Mouse (Mus musculus): Measurements from ENCODE around the gene Synpo2. TPM values are rescaled to one million over a fixed set of nuclear protein-coding genes. Genes with fewer than 3 reads are reported as not detected.
"Not testable (repeated sequence)": the region's sequence is repeated elsewhere in the genome, so short reads cannot be mapped to it uniquely, and the experiment has no call there.

Gene Synpo2
- total RNA-seq, 2 experiments from 2014 or later, result 2.3 to 3.6 TPM

DNA sequence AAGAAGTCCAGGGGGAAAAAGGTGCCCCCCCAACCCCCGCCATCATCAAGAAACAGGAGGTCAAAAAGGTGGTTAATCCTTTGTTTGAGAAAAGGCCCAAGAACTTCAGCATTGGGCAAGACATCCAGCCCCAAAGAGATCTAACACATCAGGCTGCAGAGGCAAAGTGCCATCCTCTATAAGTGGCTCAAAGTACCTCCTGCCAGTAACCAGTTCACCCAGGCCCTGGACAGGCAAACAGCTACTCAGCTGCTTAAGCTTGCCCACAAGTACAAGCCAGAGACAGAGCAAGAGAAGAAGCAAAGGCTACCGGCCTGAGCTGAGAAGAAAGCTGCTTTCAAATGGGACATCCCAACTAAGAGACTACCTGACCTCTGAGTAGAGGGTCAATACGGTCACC, 93.7 kb downstream of the Synpo2 start:
- no peak for ATAC-seq (replicated peaks; ENCODE audit: low FRiP score, low TSS enrichment, poor library complexity, severe bottlenecking)

DNA sequence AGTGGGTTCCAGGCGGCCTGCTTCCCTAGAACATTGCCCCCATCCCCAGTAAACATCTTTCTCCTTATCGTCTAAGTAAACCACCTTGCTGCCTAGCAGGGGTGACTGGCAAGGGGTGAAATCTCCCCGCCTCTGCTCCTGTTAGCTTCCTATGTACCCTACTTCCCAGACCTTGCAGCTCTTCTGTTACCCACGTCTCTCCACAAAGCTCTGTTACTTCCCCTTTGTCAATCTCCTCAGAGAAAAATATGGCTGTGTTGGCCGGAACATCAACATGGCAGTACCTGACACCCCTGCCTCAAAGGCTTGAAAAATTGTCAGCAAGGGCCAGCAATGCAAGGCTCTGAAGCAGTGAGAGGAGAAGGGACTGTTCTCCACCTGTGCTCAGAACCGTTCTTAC, 94.9 kb downstream of the Synpo2 start:
- ATAC-seq (replicated peaks; ENCODE audit: low FRiP score, low TSS enrichment, poor library complexity, severe bottlenecking), result no peak

DNA sequence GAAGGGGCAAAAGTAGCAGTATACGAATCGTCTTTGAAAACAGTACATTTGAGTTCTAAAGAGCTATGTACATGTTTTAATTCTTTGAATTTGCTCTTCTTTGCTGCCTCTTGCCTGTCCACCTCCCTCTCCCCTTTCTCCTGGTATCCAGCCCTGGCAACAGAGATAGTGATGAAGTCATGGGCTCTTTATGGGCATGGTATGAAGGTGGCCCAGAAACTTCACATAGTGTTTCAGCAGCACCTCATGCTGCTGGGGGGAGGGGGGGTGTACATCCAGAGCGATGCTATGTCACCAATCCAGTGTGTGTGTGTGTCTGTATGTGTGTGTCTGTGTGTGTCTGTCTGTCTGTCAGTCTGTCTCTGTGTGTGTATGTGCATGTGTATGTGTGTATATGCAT, 95.8 kb downstream of the Synpo2 start:
- no peak for ATAC-seq (replicated peaks; ENCODE audit: low FRiP score, low TSS enrichment, poor library complexity, severe bottlenecking)

DNA sequence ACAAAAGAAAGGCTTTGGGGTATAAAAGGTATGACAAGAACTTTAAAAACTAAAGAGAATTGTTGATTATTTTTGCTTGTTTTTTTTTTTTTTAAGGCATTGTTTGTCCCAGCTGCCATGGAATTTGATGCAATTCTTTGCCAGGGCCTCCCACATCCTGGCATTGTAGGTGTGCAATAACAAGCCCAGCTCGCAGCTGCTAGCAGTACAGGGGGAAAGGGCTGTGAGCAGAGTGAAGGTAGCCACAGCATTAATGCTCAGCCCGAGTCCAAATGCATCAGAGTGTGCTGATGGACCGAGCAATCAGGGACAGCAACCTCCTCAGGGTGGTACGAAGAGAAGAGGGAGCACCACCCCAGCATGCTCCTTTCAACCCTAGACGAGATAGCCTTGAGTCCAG, 96.3 kb downstream of the Synpo2 start:
- ATAC-seq (replicated peaks; ENCODE audit: low FRiP score, low TSS enrichment, poor library complexity, severe bottlenecking), result no peak

DNA sequence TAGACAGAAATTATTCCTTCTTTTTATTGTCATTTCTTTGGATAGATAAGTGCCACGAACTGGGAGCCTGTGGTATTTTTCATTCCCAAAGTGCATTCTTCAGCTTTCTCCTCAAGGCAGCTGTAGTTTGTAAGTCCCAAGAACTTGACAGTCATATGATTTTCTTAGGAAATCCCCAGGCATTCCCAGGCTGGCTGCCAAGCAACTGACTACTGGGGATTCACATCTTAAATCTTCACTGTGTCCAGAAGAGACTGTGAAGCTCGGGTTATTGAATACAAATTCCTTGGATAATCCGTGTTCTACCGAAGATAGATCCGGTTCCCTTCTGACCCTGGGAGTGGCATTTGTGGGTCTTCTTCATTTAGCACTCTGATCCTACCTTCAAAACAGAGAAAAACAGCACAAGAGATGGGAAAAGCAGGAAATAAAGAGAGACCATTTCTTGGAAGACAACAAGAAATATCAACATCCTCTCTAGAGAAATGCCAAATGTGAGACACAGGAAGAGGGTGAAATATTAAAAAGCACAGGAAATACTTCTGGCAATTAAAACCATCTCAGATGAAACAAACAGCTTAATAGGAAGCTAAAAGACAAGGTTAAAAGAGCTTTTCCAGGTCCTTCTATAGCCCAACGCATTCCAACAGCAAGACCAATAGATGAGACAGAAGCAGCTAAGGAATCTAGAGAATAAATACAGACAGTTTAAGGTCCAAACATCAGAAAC, 97.5 kb downstream of the Synpo2 start:
- ATAC-seq (replicated peaks; ENCODE audit: low FRiP score, low TSS enrichment, poor library complexity, severe bottlenecking), result no peak

DNA sequence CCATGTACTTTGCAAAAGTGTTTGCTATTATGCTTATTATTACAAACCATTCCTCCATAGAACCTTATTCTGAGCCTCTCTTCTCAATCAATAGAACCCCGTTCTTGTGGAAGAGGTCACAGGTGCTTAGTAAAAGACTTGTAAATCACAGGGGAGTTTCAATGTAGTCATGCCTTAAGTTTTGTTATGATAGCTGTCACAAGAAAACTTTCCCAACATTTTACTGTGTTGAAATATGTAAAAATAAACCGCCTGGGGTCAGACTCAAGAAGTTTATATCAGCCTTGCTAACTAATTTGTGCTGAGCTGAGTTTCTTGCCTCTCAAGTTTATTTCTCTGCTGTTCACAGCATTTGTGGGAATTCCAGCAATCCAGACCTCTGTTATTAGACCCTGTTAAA, 103.8 kb downstream of the Synpo2 start:
- ATAC-seq (replicated peaks; ENCODE audit: low FRiP score, low TSS enrichment, poor library complexity, severe bottlenecking), result no peak

DNA sequence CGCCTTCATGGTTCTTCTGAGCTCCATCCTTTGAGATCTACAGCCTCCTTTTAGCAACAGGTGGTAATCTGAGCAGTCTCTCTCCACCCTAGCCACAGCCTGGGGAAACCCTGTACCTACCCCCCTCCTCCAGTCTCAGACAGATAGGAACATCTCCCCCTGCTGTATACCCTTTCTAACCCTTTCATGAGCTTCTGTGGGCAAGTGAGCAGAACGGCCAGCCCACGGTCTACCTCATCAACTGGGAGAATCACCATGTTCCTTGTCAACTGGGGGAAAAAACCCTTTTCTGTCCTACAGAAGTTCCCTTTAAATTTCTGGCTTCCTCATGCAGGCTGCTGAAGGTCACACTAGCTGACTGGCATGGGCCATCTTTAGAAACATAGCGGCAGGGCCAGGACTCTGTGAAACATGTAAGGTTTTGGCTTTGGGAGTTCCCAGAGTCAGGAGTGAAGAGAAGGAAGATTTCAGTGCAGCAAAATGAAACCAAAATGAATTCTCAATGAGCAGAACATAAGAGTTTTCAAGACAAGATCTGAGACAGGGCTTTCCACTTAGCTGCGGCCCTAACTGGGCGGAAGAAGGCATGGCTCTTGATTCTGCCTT, 104.7 kb downstream of the Synpo2 start:
- no peak for ATAC-seq (replicated peaks; ENCODE audit: low FRiP score, low TSS enrichment, poor library complexity, severe bottlenecking)

DNA sequence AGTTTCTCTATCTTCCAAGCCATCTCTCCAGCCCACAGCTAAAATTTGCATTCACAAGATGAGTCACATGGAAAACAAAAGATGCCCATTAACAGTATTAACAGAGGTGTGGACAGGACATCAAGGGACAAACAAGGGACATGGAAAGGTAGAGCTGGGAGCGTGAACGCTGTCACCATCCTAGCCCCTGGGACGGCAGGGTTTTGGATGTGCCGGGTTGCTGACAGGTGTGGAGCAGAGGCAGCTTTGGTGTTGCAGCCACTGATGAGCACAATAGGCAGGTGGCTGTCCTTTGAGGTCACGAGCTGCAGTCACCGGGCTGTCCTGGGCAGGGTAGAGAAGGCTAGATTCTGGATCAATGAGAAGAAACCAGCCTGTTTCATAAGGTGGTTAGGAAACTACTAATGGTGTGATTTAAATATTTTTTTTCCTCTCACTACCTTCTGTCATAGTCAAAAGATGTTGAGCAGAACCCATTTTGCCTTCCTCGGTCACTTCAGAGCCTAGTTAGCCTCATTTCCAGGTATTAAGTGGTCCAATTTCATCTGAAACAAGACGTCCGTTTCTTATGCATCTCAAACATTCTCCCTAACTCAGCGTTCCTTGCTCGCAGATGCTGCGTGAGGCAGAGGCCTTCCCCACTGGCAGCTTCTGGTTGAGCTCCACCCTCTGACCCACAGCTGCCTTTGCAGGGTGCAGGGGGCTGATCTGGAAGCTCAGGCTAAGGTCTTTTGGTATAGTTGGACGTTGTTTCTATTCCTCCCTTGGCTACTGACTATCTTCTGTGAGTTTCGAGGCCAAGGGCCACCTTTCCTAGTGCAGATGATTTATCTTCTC, 105.4 kb downstream of the Synpo2 start:
- ATAC-seq (replicated peaks; ENCODE audit: low FRiP score, low TSS enrichment, poor library complexity, severe bottlenecking), result no peak

DNA sequence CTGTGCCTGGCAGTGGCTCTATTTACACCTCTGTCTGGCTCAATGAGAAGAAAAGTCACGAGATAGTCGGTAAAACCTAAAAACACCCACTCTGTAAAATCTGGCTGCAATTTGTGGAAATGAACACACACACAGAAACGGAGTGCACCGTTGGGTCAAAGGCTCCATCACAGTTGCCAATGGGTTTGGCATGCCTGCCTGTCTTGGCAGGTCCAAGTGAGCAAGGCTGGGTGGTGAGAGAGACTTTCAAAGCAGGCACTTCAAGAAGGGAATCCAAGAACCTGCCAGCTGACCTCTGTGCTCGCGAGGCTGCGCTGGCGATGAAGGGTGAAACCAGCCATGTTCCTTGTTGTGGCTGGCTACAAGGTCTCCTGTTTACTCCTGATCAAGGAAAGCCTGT, 107.2 kb downstream of the Synpo2 start:
- no peak for ATAC-seq (replicated peaks; ENCODE audit: low FRiP score, low TSS enrichment, poor library complexity, severe bottlenecking)

DNA sequence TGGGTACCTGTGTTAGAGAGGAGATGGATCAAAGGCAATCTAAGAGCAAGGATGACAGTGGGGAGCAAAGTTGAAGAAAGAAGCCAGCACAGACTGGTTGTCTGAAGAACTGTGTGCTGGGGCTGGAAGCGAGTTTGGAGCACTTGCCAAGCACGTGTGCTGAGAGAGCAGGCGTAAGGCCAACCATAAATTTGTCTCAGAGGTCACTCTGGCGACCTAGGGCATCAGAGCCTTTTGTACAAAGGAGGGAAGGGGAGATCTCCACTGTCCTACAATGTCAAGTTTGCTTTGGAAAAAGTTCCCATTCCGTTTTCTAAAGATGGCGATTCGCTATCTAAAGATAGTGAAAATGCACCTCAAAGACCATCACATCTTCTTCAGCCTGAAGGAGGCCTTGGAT, 107.9 kb downstream of the Synpo2 start:
- no peak for ATAC-seq (replicated peaks; ENCODE audit: low FRiP score, low TSS enrichment, poor library complexity, severe bottlenecking)

DNA sequence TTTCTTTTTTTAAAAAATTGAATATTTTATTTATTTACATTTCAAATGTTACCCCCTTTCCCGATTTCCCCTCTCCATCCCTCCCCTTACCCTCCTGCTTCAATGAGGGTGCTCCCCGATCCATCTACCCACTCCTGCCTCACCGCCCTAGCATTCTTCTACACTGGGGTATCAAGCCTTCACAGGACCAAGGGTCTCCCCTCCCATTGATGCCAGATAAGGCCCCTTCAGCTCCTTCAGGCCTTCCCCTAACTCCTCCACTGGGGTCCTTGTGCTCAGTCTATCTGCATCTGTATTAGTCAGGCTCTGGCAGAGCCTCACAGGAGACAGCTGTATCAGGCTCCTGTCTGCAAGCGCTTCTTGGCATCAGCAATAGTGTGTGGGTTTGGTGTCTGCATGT, 109.2 kb downstream of the Synpo2 start:
- not testable (repeated sequence) for ATAC-seq (replicated peaks; ENCODE audit: low FRiP score, low TSS enrichment, poor library complexity, severe bottlenecking)

DNA sequence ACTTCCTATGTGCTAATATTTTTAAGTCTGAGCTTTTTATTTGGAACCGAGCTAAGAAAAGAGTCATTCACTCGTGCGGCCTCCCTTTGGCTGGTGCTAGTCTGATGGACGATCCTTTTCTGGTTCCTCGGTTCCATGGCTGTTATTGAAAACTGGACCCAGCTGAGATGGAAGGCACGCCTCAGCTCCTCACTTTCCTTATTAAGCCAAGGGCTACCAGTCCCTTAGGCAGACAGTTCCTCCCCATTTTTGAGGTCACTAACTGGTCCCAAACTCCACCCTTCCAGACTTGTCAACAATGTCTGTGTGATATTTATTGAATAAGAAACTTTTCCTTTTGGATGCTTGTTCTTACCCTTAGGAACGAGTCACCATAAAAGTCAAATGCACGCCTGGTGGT, 112.1 kb downstream of the Synpo2 start:
- no peak for ATAC-seq (replicated peaks; ENCODE audit: low FRiP score, low TSS enrichment, poor library complexity, severe bottlenecking)

DNA sequence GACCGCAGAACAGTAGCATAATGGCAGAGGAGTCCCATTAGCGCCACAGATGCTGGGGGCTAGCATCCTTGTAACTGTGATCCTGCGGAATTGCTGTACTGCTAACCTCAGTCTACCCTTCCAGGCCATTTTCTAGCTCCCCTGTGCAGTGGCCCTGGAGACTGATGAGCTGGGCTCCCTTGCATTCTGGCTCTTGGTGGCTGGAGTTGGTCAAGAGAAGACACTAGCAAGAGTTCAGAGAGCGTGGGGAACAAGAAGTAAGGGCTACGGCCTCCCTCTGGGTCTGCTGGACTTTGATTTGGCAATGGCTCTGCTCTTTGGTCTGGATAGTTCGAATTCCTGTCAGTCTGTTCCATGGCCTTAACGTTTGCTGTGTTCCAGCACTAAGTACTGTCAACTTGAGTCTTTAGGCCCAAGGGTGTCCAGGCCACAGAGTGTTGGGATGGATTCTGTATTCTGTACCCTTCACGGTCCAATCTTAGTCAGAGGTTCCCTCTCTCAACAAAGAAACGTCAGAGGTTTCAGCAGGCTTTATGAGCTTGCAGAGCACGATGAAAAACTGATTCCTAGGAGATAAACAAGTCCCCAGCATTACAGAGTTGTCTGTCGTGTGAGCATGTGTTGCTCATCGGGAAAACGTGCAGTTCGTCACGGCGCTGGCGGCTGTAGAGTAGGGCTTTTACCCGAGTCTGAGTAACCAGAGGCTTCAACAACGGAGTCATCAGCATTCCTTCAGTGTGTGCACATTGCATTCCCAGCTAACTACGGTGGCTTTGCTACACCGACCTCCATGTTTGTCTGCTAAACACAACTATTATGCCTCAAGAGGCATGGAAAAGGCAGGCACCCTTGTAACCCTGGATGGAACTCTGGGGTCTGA, 113.6 kb downstream of the Synpo2 start:
- ATAC-seq (replicated peaks; ENCODE audit: low FRiP score, low TSS enrichment, poor library complexity, severe bottlenecking), result no peak

DNA sequence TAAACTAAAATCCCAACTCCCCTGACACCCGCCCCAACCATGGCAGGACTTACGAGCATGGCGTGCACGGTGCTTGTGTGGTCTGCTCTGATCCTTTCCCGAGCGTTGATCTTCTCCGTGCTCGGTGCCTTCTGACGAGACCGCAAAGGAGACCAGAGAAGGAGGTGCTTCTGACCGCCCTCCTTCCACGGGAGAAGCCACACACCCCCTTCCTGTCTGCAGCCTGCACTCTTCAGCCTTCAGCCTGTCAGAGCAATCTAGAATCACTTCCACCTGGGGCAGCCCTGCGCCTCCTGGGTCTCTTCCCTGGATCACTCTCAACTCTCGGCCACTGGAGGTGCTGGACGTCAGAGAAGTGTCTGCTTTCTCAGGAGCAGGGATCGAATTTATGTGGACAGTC, 119.0 kb downstream of the Synpo2 start:
- ATAC-seq (replicated peaks; ENCODE audit: low FRiP score, low TSS enrichment, poor library complexity, severe bottlenecking), result peak; percentile 53

DNA sequence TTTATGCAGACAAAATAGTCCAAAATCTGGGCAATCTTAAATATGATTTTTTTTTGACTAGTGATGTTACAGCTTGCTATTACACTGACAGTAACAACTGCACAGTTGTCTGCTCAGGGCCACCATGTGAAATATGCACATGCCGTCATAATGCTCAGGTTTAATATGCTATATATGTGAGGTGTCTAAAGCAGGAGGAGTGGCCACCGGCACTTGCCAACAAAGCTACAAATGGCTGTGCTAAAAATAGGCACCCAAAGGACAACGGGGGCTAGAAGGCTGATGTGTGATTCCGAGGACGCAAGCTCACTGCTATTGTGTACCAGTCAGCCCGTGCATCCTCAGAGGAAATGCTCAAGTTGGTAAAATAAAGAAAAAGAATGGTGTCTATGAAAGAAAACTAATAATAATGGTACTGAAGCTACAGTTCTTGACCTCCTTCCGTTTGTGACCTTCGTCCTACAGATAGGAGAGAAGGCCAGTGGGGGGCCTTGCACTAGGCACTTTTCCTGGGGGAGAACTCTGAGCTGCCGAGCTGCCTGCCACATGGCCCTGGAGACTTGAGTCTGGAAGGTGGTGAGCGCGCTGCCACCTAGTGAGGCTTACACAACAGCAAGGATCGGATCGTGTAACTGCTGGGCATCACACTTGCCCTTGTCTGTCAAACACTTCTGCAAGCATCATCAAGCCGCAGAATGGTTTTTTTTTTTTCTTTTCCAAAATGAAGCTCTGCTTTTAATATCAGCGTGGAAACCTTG, 120.0 kb downstream of the Synpo2 start:
- peak; percentile 63 for ATAC-seq (replicated peaks; ENCODE audit: low FRiP score, low TSS enrichment, poor library complexity, severe bottlenecking)

DNA sequence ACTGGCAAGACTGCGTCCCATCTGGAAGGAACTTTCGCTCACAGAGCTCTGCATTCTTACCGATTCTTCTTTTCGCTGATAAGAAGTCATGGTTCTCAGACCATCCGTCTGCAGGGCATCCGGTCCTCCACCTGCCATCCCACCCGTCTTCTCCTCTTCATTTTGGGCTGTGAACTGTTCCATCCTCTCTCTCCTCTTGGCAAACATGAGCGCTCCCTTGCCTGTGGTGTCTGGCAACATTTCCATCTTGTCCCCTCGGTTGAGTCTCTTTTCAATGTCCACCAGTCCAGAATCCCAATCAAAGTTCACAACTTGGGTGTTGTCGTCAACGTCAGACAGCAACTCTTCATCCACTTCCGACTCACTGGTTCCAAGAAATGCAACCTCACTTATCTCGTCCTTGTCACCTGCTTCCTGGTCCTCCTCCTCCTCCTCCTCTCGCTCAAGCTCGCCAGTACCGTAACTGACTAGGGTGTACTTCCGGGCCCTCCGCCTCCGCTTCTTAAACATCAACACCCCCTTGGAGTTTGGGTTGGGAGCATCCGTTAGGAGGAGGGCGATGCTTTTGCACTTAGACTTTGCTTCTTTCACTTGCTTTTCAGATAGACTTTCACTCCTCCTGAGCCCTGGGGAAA, 121.8 kb downstream of the Synpo2 start:
- peak; percentile 53 for ATAC-seq (replicated peaks; ENCODE audit: low FRiP score, low TSS enrichment, poor library complexity, severe bottlenecking)

DNA sequence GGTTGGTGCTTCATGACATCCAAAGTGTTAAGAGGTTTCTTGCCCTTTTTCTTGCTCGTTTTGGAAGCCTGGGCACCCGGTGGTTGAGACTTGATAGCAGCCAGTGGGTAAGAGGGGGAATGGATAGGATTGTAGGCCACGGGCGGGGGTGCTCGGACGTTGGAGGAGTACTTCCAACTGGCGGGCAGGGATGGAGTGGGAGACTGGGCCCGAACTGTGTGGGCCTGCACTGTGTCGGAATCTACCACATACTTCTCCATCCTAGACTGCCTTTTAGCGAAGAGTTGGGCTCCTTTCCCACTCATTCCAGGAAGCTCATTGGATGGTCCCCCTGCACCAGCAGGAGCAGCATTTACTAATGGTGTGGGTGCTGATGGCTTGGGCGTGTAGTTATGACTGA, 123.2 kb downstream of the Synpo2 start:
- no peak for ATAC-seq (replicated peaks; ENCODE audit: low FRiP score, low TSS enrichment, poor library complexity, severe bottlenecking)

DNA sequence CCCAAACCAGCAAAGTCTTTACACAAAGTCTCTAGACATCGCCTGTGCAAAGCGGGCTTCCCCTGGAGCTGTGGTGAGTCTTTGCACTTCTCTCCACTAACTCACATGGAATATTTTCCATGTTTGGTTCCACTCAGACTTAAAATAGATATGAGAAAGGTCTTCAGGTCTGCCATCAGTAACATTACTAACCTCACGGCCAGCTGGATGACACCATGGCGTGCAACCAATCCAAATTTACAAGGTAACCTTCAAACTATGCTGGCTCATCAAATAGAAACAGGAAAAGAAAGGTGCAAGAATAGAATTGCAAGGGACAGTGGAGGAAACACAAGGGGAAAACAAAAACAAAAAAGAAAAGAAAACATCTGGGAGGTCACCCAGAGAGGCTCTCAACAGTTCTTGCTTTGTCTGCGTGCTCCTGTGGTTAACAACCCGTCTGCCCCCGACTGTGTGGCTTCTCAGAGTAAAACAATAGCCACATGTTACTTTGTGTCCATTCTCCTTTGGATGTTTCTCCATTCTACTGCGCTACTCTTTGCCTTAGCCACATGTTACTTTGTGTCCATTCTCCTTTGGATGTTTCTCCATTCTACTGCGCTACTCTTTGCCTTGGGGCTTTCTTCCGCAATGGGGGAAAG, 124.8 kb downstream of the Synpo2 start:
- ATAC-seq (replicated peaks; ENCODE audit: low FRiP score, low TSS enrichment, poor library complexity, severe bottlenecking), result no peak
